Mouse (Mus musculus) heart, postnatal 0 days (tissue): ENCODE data around the gene Csrnp2.

Source experiments
- CTCF ChIP-seq: IDR thresholded peaks from 2 replicates; pipeline ENCODE4 v1.5.1; 2016; ENCODE audit warnings: antibody characterized with exemption, control low read depth, low read depth
- EP300 ChIP-seq: IDR thresholded peaks from 2 replicates; pipeline ENCODE4 v1.6.1; 2016; ENCODE audit warnings: antibody characterized with exemption, low read depth

- TF ChIP-seq EP300 = no peak
- TF ChIP-seq CTCF = no peak
Measured at GRCm38 (mm10) chr15:100541426-100541825, 46.1 kb upstream of the Csrnp2 start.
